In genomic region chr6:53556050-53556449, GRCm38 (mm10) we compare ENCODE assay signal across 10 mouse cellular contexts.
DNase-seq lines count a peak whose midpoint lies in the region; ATAC-seq and TF ChIP-seq lines count a peak whose summit lies in the region.
"Had no signal": no experiment of that assay in that cellular context is flagged by ENCODE, and none has a peak within 500 bp of the region (broad histone marks: within the 10 kb centered on the region; RNA-seq: fewer than 3 reads in every experiment).

No protein-coding gene starts in this region.

- DNase-seq in heart, adult 9 months (ENCODE audit: low spot score in 2 of 2) = no peak
- DNase-seq in brain, embryonic 14.5 days (ENCODE audit: low read depth) = peak; percentile 38
- peak; percentile 59 to 69 for DNase-seq in cerebellum, postnatal 14 days
- peak; percentile 53 for DNase-seq in kidney, postnatal 0 days (ENCODE audit: low spot score)
- DNase-seq in thymus, postnatal 25 days = no peak

- ATAC-seq in heart, embryonic 13.5 days (ENCODE audit: extremely low read depth, insufficient number of reproducible peaks, low FRiP score, low TSS enrichment) = no peak
- ATAC-seq in kidney, postnatal 0 days (replicated peaks; ENCODE audit: low FRiP score, low read depth) = no peak
- no peak for ATAC-seq in granulocyte monocyte progenitor cell, adult 5-6 weeks (replicated peaks; ENCODE audit: poor library complexity, severe bottlenecking)
- ATAC-seq: intestine, postnatal 0 days had no signal

- H3K27me3 ChIP-seq in heart, embryonic 13.5 days (replicated peaks) = no peaks in the 10 kb centered on the region
- H3K27me3 ChIP-seq in kidney, postnatal 0 days (ENCODE audit: insufficient read depth, low read length) = no peaks in the 10 kb centered on the region
- H3K27me3 ChIP-seq: limb, embryonic 12.5 days; neural tube, embryonic 12.5 days had no signal

- H3K9ac ChIP-seq in heart, embryonic 13.5 days = 0 out of 2 replicates have a peak overlapping the region, but pooled peaks have one; percentile 12
- no peak overlapping the region for H3K9ac ChIP-seq in kidney, postnatal 0 days (ENCODE audit: low read depth, low read length)
- H3K9ac ChIP-seq: limb, embryonic 12.5 days; neural tube, embryonic 12.5 days had no signal

- no peak overlapping the region for H3K4me2 ChIP-seq in heart, embryonic 13.5 days
- no peak overlapping the region for H3K4me2 ChIP-seq in kidney, postnatal 0 days (ENCODE audit: low read length)
- H3K4me2 ChIP-seq: limb, embryonic 12.5 days; neural tube, embryonic 12.5 days had no signal

- no peaks in the 10 kb centered on the region for H3K36me3 ChIP-seq in heart, embryonic 13.5 days
- H3K36me3 ChIP-seq in kidney, postnatal 0 days (ENCODE audit: insufficient read depth, low read length) = no peaks in the 10 kb centered on the region
- H3K36me3 ChIP-seq: limb, embryonic 12.5 days; neural tube, embryonic 12.5 days had no signal

- WGBS in heart, embryonic 13.5 days = 8% methylated on average over 6 of the region's 6 CpGs
- 5% methylated on average over 6 of the region's 6 CpGs for WGBS in kidney, postnatal 0 days

- TF ChIP-seq CTCF in brain, embryonic 14.5 days (IDR thresholded peaks at IDR 0.05; ENCODE audit: borderline replicate concordance, extremely low read depth, insufficient read depth, insufficient read length) = no peak
- no peak for TF ChIP-seq CTCF in kidney, postnatal 0 days (IDR thresholded peaks at IDR 0.05; ENCODE audit: low read depth)

- H3K9me3 ChIP-seq in heart, embryonic 13.5 days = no peaks in the 10 kb centered on the region
- no peaks in the 10 kb centered on the region for H3K9me3 ChIP-seq in kidney, postnatal 0 days (replicated peaks; ENCODE audit: low read length)
- H3K9me3 ChIP-seq: limb, embryonic 12.5 days; neural tube, embryonic 12.5 days had no signal

- H3K27ac ChIP-seq in heart, embryonic 13.5 days (replicated peaks) = peak overlapping the region; percentile 29; the same call in 1 of the 2 replicates
- no peak overlapping the region for H3K27ac ChIP-seq in kidney, postnatal 0 days
- H3K27ac ChIP-seq: limb, embryonic 12.5 days; neural tube, embryonic 12.5 days had no signal

- peaks cover 24% of the 10 kb centered on the region for H3K4me1 ChIP-seq in heart, embryonic 13.5 days
- no peaks in the 10 kb centered on the region; the same call in 1 of the 2 replicates for H3K4me1 ChIP-seq in kidney, postnatal 0 days (replicated peaks; ENCODE audit: insufficient read depth, low read length)
- H3K4me1 ChIP-seq: neural tube, embryonic 12.5 days had no signal

- H3K4me3 ChIP-seq in heart, embryonic 13.5 days = no peak overlapping the region
- no peak overlapping the region for H3K4me3 ChIP-seq in kidney, postnatal 0 days (replicated peaks; ENCODE audit: low read depth, low read length)
- H3K4me3 ChIP-seq: limb, embryonic 12.5 days; neural tube, embryonic 12.5 days had no signal

- TF ChIP-seq POLR2A in brain, embryonic 14.5 days (IDR thresholded peaks at IDR 0.05; ENCODE audit: borderline replicate concordance, extremely low read depth, insufficient read depth, insufficient read length, poor library complexity, severe bottlenecking) = no peak

Comparison
In these comparisons a context has a peak if more than half of its experiments do, and no peak if none do; other contexts are left out.
1. DNase-seq: peak in brain, embryonic 14.5 days (single experiment), cerebellum, postnatal 14 days (2 of 2) and kidney, postnatal 0 days (single experiment); none in heart, adult 9 months (0 of 2) and thymus, postnatal 25 days (single experiment).